Mouse (Mus musculus): Measurements from ENCODE around the gene Cadps2. TPM values are rescaled to one million over a fixed set of nuclear protein-coding genes. Genes with fewer than 3 reads are reported as not detected.

Cadps2 gene
- total RNA-seq (2021), result 1 to 10 TPM; 1.5 to 1.9 TPM

DNA sequence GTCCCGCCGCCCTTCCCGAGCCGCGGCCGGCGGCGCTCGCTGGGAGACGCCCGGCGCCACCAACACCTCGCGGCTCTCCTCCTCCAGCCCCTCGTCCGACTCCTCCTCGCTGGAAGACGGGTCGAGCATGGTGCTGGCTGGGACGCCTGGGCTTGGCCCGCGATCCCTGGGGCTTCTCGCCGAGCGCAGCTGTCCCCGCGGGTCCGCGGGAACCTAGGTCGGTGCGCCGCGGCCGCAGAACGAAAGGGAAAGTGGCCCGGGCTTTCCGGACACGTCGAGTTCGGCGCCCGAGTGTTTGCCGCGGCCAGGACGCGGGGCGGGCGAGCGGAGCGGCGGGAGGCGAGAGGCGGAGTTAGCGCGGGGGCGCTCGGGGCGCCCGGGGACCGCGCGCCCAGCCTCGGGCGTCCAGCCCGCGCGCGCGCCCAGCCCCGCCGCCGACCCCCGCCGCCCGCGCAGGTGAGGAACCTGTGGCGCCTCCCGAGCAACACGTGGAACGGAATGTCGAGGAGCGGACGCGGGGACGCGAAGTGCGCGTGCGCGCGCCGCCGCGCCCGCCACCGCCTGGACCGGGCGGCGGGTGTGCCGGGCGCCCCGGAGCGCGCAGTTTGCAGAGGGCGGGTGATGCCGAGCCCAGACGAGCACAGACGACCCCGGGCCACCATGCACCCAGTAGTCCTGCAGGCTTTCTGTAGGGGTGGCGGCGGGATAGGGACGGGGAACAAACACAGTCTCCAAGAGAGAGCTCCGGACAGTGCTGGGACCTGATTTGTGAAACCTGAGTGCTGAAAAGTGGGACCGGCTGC lies at the start of gene Cadps2:
Gene Cadps2 (minus strand): TSS at position 413 of the 803 bp plus-strand sequence.
- intact Hi-C loops (cut with DNase I), result no loop called here
- DNase-seq, result peak; percentile 59 to 63

DNA sequence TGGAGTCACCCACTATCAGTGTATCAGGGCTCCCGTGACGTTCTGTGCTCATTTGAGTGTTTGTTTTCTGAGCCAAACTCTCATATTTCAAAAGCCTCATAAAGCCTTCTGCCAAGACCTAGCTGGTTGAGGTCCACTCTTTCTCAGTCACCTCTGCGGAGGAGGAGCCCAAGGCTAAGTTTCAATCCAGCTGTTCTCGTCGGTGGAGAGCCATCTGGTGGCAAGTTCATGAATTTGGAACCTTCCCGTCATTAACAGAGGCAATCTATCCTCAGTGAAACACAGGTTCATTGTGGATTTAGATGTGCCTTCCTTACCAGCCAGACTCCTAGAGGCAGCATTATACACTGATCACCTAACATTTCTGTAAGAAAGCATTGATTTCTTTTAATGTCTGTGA lies 47.2 kb upstream of the Cadps2 start:
- peak; percentile 3 to 4 for DNase-seq
- intact Hi-C loops (cut with DNase I), result loop anchor here (5.0 to 10.0 kb wide), 2 partner anchors 129 to 392 kb away; no protein-coding TSS in a partner anchor

DNA sequence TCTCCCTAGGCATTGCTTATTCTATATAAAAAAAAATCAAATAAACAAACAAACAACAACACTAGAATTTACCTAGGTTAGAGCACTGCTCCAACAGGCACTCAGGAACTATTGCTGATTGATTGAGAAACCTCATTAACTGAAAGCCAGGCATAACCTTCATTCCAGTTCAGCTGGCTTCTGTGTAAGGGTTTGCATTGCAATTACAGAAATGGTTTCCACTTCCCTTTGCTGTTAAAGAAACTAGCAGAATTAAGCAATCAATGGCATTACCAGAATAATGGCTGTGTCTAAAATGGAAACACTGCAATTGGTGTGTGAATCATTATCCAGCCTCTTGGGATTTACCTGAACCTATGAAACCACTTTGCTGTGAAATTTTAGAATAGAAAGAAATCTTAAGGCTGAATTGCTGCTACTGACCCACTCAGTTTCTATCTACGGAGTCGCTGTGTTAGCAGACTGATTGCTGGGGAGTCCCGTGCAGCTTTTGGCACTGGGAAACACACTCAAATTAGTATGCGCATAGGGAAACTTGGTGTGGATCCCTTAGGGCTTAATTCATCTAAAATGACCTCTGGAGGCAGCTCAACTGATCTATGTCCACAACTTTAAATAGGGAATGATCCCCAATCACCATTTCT lies 37.7 kb upstream of the Cadps2 start:
- intact Hi-C loops (cut with DNase I), result no loop called here
- no peak for DNase-seq

DNA sequence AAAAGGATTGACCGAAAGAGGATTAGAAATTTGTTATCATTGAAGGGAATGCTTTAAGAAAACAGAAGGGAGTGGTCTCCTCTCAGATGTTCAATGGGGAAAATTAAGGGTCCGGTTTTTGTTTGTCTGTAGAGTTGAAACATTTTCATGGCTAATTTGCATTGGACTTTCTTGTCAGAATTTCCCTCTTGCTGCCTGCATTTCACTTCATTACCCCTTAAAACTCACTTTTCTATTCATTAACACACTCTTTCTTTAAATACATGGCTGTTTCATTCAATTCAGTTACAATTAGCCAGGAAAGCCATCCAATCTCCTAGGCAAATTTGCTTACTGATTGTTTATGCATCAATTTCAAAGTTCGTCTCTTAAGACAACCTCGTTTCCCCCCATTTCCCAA lies 37.1 kb upstream of the Cadps2 start:
- no peak for DNase-seq
- intact Hi-C loops (cut with DNase I), result no loop called here

DNA sequence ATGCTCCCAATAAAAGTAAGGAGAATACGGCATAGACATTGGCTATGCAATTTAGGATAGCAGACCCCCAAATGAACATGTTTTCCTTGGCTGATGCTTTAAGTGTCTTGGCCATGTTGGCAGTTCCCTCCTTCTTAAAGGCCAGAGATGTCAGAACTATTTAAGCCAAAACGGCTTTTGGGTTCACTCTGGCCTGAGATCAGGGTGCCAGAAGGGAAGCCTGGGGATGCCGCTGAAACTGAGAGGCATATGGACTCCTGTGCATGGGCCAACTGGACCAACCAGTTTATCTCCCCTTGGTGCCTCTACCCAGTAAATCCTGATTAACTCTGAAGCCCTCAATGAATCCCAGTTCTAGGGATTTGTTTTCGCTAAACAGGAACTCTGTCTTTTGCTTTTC lies 34.6 kb upstream of the Cadps2 start:
- DNase-seq, result no peak
- intact Hi-C loops (cut with DNase I), result no loop called here

DNA sequence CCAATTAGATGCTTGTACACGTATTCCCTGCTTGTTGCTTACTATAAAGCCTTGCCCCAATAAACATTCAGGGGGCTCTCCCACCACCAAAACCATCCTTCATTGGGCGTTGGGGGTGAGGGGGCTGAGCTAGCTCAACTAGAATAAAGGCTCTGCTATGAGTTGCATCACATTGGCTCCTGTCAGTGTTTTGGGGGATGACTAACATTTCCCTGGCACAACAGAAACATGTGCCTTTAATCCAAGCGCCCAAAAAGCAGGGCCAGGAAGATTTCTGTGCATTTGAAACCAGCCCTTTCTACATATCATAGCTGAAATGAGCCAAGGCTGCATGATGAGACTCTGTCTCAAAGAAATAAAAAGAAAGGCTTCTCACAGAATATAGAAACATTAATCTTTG lies 34.0 kb upstream of the Cadps2 start:
- intact Hi-C loops (cut with DNase I), result no loop called here

DNA sequence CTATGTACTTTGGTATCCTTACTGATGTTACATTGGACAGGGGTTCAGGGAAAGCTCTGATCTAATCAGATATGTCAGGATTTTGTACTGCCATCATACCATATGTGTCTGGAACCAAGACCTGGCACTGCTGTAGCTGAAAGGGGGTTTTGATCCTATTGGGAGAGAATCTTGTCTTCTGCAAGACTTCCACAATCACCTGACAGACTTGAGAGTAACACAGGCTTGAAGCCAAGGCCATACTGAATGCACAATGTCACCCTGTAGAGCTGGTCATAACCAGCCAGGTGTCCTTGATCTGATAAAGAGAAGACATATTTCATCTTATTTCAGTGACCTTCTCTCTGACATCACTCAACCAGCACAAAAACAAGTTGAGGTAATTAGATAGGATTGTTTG lies 30.8 kb upstream of the Cadps2 start:
- no peak for DNase-seq
- intact Hi-C loops (cut with DNase I), result no loop called here

More for the DNA sequence above, 34.0 kb upstream of the Cadps2 start:
- no peak for DNase-seq

DNA sequence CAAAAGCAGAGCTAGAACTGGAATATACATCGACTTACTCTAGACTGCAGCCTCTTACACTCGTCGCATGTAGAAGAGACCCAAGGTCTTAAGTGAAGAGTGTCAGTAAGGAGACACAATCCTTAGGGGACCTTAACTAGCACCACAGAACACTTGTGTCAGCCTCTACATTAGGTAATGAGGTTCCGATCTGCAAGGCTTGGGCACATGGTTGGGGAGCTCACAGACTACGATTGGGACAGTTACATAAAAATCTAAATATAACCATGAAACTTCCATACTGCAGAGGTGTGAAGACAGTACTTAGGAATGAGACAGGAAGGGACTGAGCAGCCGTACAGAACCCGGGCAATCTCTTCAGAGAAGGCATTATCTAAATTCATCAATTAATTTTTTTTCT lies 27.1 kb upstream of the Cadps2 start:
- intact Hi-C loops (cut with DNase I), result no loop called here
- DNase-seq, result no peak

DNA sequence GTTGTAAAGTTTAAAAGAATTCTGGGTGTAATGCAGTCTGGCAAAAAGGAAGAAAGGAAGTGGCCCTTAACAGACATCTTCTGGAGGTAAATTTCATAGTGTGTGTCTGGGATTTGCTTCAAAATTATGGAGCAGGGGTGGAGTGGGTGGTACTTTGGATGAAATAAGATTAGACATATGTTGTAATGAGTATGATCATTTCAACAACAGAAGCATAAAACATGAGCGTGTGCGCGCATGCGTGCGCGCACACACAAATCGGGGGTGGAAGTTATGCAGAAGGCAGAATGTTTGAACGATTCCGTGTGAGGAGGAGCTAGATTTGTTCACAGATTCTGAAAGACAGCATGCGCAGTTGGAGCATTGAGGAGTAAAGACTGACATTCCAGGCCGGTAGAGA lies 14.2 kb upstream of the Cadps2 start:
- intact Hi-C loops (cut with DNase I), result no loop called here
- DNase-seq, result no peak

DNA sequence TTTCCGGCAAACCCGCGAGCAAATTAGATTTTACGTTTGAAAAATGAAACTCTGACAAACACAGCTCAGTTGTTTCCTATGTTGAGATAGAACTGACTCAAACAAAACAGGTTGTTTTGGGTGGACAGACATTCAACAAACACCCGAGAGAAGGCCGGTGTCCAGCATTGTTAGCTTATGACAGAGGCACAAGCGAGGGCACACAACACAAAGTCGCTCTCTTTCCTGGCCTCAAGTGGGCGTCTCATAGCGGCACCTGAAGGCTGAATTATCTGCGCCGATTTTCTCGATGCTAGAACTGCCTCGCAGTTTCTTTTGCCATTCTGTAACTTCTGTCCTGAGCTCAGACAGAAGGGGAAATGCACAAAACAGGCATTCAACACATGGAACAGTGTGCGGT lies 780 bp upstream of the Cadps2 start:
- intact Hi-C loops (cut with DNase I), result no loop called here
- peak in 1 of 2 experiments; percentile 6 for DNase-seq

DNA sequence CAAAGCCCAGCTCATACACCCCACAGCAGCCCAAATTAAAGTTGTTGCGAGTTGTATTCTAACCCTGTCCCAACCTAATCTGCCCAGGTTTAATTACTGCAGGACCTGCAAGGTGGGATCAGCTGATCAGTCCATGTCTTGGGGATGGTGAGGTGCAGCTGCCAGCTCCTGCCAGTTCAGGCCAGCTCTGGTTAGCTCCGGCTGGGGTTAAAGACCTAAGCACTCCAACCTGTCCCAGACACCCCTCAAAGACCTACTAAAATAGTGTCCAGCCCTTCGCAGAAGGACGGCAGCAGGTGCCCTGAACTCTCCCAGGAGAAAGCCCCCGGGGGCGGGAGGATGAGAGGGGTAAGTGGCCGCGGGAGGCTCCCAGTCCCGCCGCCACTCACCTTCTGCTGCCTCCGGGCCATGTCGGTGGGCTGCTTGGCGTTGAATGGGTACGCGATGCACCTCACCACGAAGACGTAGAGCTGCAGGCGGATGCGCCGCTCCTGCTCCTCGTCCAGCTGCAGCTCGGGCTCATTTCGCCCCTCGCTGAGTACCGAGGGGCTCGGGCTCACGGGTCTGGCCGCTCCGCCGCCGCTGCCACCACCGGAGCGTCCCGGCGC lies 716 bp downstream of the Cadps2 start:
- intact Hi-C loops (cut with DNase I), result no loop called here
- peak; percentile 3 to 6 for DNase-seq

DNA sequence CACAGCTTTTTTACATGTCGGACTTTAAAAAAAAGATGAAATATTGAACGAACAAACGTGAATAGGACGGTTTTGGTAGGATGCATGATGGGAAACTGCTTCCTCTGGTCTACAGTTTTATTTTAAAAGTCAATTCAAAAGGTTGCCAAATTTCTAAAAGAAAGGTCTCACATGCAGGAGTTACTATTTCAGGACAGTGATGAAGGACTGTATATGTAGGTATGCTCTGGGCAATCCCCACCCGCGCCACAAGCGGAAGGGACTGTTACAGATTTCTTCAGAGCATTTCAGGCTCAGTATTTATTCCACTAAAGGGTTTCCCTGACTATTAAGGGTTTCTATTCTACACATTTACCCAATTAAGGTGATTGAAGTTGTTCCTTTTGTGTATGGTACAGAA lies 1.6 kb downstream of the Cadps2 start:
- intact Hi-C loops (cut with DNase I), result no loop called here

DNA sequence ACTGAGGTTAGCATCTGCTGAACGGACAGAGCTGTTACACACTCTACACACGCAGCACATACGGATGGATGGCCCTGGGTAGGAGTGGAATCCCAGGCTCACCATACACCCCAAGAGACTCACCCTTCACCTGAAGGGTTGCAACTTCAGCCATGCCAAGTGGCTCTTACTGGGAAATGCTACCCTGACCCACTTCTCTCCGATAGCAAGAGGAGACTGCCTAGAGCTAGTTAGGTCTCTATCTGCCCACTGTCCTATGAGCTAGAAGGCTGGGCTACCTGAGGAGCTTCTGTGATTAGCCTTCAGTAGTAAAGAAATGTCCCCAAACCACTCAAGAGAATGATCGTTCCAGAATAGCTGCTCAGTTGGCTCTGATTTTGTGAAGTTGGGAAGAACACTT lies 2.1 kb downstream of the Cadps2 start:
- intact Hi-C loops (cut with DNase I), result no loop called here

More for the DNA sequence above, 1.6 kb downstream of the Cadps2 start:
- DNase-seq, result no peak

DNA sequence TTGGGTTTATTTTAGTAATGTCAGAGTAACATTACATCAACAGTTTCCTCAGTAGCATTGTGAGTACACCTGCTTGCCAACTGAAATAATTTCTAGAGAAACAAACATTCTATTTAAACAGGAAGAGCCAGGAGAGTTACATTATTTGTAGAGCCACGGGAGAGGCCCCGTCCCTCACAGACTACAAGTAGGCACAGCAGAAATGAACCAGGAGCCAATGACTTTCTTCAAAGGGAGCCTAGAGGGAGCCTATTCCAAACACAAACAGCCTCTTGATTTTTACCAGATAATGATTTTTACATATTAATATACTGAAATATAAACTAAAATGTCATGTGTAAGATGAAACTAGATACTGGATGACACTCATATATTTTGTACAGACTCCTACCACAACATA lies 2.5 kb downstream of the Cadps2 start:
- intact Hi-C loops (cut with DNase I), result no loop called here
- DNase-seq, result no peak

More for the DNA sequence above, 2.1 kb downstream of the Cadps2 start:
- no peak for DNase-seq

DNA sequence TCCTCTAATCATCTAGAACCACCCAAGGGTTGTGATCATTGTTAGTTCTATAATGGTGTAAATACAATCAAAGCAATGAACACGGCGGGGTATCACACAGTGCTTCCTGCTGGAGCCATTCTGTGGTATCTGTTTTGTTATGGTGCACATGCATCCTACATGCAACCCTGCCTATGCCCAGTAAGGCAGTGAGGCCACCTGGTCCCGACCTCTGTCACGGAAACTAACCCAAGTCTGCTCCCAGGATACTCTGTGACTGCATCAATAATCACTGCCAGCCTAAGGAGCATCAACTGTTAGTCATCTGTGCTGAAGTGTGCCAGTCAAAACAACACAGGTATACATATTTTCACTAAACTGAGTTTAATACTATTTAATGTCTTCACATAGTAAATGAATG lies 3.7 kb downstream of the Cadps2 start:
- intact Hi-C loops (cut with DNase I), result no loop called here

DNA sequence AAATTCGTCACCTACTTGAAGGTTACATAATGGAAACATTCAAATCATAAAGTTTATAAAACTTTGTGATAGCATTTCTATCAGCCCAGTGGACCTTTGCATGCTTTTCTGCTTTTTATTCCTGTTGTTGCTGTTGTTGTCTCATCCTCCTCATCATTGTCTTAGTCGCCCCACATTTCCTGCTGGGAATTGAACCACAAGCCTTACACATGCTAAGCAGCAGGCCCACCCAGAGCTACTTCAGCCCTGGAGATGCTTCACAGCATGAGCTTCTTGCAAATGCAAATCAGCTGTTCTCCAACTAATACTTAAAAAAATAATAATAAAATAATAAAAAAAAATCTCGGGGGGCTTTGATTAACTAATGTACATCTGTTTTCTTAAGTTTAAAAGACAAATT lies 8.5 kb downstream of the Cadps2 start:
- no peak for DNase-seq

More for the DNA sequence above, 3.7 kb downstream of the Cadps2 start:
- DNase-seq, result no peak

DNA sequence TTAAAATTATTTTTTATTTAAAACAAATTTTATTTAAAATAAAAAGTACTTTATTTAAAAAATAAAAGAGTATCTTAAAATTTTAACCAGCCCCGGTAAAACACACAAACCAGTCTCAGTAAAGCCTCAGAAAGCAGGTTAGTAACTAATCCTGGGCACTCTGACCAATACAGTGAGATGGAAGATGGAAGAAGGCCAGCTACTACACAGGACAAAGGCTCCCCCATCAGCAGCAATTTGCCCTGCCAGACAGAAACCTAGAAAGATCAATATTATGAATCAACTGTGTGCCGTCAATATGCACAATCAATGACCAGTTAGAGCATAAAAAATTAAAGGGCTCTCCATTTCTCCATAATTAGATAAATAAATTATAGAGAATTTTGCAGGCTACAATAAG lies 9.9 kb downstream of the Cadps2 start:
- intact Hi-C loops (cut with DNase I), result no loop called here
- no peak for DNase-seq

More for the DNA sequence above, 8.5 kb downstream of the Cadps2 start:
- intact Hi-C loops (cut with DNase I), result no loop called here

DNA sequence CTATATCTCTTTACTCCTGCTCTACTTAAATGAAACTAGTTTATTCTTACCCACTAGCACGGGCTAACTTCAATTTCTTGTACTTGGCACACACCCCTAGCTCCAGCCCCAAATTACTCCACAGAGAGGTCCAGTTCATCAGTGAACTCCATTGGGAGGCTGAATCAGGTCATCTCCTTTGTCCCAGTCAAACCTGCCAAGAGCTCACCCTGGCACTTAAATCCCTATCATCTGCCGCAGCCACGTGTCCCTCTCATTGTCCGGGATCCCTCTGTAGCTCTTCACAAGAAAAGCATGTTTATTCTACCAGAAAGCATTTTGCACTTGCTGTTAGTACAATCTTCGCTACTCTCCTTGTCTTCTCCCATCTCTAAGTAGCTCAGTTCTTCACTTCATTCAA lies 17.4 kb downstream of the Cadps2 start:
- intact Hi-C loops (cut with DNase I), result no loop called here
- no peak for DNase-seq

DNA sequence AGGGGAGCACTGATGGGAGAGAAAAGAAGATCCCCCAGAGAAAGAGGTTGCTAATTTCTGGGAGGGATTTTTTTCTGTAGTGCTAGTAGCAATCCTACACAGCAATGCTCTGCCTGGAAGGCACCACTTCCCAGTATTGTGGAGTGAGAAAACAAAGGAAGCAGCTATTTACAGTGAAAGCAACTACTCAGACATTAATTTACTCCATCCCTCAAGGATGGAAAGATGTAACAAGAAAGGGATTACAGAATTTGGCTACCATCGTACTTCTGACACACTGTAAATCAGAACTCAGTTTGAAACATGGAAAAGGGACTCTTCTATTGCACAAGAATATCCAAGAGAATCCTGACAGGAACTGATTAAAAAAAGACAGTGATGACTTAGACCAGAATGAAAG lies 29.1 kb downstream of the Cadps2 start:
- intact Hi-C loops (cut with DNase I), result no loop called here
- DNase-seq, result no peak

DNA sequence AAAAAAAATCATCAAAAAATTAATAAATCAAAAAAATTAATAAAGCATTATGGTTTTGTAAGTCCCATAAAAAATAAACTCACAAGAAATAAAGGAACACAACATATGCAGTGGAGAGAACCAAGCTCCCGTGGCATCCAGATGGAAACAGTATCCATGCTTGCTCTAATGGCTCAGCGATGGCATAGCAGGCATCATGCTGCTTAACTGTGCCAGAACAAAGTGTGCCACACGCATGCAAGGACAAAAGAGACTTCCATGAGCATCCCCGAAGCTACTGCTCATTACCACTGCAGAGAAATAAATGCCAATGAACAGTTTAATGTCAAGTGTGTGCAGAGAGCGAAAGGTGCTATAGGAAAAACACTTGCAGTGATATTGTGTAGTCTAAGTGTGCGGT lies 29.9 kb downstream of the Cadps2 start:
- DNase-seq, result no peak
- intact Hi-C loops (cut with DNase I), result no loop called here

DNA sequence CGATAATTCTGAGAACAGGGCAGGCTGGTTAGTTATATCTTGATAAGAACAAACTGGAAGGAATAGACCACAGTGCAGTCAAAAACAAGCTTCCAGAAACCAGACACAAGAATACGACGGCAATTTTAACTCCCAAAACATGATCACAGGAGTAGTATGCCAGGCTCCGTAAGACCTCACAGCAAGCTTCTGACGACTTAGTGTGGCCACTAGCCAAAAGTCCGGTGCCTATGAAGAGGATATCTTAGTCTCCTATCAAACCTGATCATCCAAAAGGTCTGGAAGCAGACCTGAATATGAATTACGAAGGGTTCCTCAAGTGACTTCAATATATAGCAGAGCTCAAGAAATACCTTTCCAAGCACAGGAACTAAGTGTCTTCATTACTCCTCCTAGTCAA lies 33.9 kb downstream of the Cadps2 start:
- DNase-seq, result no peak
- intact Hi-C loops (cut with DNase I), result no loop called here

DNA sequence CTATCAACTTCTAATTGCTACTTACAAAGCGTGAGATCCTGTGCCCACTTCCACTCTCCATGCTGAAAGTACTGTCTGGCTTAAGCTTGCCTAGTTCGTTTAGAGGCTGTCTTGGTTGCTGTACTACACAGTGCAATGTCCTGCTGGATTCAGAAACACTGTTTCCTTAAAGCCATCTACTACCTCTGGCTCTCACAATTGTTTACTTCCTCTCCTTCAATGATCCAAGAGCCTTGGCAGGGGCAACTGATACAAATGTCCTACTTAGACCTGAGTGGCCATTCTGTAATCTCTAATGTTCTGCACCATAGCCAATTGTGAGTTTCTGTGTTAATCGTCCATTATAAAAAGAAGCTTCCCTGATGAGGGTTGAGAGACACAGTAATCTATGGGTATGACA lies 47.4 kb downstream of the Cadps2 start:
- intact Hi-C loops (cut with DNase I), result no loop called here
- DNase-seq, result no peak
